Mouse (Mus musculus): ENCODE measurements around the gene Prpf4. TPM values are rescaled to one million over a fixed set of nuclear protein-coding genes. Genes with fewer than 3 reads are reported as not detected.

The Prpf4 gene
- polyA plus RNA-seq, 1 experiment from 2014 or later = 31.9 TPM

DNA sequence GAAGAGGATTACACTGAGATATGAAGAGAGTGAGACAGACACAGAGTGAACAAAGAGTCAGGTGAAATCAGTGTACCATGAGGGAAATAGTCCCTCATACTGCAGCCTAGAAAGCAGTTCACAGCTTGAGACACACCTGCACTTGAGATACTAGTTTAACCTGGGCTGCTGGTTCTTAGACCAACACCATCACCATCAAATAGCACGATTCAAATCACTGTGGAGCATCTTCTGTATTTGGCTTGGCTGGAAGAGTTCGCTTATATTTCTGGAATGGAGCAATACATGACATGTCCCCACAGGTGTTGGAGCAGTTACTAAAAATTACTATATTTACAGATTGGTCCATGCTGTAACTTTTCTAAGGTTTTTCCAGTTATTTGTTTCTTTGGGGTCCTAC lies 32.5 kb upstream of the Prpf4 start:
- Histone ChIP-seq H3K4me1 (ENCODE audit: control insufficient read depth, insufficient read depth, low read length) (no peaks in the 10 kb centered on the region), H3K9me3 (replicated peaks; ENCODE audit: control insufficient read depth, low read length) (no peaks in the 10 kb centered on the region), H3K4me3 (ENCODE audit: low read depth, low read length) (no peak overlapping the region), H3K27ac (replicated peaks; ENCODE audit: low read depth, low read length) (no peak overlapping the region), H3K36me3 (replicated peaks; ENCODE audit: control insufficient read depth, insufficient read depth, low read depth, low read length) (no peaks in the 10 kb centered on the region), H3K9ac (replicated peaks; ENCODE audit: low read length) (no peak overlapping the region), H3K27me3 (ENCODE audit: control insufficient read depth, insufficient read depth, low read length) (no peaks in the 10 kb centered on the region), H3K4me2 (ENCODE audit: low read depth, low read length) (no peak overlapping the region)
- 86% methylated on average over 2 of the region's 2 CpGs for WGBS
- DNase-seq (ENCODE audit: low spot score) = no peak
- ATAC-seq (replicated peaks; ENCODE audit: insufficient number of reproducible peaks, low FRiP score, low TSS enrichment, low read depth) = no peak

DNA sequence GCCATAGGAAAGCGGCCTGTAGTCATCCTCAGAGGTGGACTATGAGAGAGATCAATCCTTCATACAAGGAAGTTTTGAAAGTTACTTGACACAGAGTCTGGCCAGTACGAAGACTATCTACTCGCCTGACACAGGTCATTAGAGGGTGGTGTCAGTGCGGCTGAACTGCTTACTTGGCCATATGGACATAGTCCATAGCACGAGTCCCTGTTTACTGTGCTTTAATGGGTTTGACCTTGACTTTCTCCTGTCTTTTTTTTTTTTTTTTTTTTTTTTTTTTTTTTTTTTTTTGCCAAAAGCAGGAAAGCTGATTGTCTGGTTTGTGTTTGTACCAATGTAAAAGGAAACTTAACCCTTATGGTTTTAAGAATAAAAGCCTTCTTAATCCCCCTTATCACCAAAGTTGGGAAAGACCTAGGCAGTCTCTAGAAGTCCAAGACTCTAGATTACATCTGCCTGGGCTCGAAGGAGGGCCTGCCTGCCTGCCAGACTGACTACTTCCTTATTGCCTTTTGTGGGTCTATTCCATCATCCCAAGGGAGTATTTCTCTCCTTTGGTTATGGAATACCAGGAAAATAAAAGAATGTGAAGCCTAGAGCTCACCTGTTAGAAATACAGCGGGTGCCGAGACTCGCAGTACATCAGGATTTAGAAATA lies 28.7 kb upstream of the Prpf4 start:
- no peaks in the 10 kb centered on the region for H3K36me3 ChIP-seq (replicated peaks; ENCODE audit: control insufficient read depth, insufficient read depth, low read depth, low read length)
- 85% methylated on average over 9 of the region's 9 CpGs for WGBS
- no peak for ATAC-seq (replicated peaks; ENCODE audit: insufficient number of reproducible peaks, low FRiP score, low TSS enrichment, low read depth)
- no peaks in the 10 kb centered on the region for H3K9me3 ChIP-seq (replicated peaks; ENCODE audit: control insufficient read depth, low read length)
- H3K4me2 ChIP-seq (ENCODE audit: low read depth, low read length) = no peak overlapping the region
- no peaks in the 10 kb centered on the region for H3K27me3 ChIP-seq (ENCODE audit: control insufficient read depth, insufficient read depth, low read length)
- no peaks in the 10 kb centered on the region for H3K4me1 ChIP-seq (ENCODE audit: control insufficient read depth, insufficient read depth, low read length)
- H3K9ac ChIP-seq (replicated peaks; ENCODE audit: low read length) = no peak overlapping the region
- H3K27ac ChIP-seq (replicated peaks; ENCODE audit: low read depth, low read length) = no peak overlapping the region
- no peak overlapping the region for H3K4me3 ChIP-seq (ENCODE audit: low read depth, low read length)
- no peak for DNase-seq (ENCODE audit: low spot score)

DNA sequence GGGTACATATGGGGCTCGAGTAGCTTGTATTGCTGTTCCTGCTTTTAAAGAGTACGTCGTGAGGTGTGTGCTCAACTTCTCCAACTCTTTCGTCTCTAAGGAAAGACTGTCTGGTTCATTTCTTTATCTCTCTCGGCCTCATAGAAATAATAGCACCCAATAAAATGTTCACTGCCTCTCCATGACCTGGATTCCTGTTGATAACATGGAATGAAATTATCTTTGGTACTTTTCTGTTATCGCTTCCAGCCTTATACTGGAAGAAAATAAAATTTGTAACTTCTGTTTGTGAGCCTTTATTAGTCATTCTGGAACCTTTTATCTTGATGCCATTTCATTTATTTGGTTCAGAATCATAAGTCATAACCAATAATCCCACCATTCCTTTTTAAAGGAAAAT lies 25.4 kb upstream of the Prpf4 start:
- H3K4me2 ChIP-seq (ENCODE audit: low read depth, low read length) = no peak overlapping the region
- ATAC-seq (replicated peaks; ENCODE audit: insufficient number of reproducible peaks, low FRiP score, low TSS enrichment, low read depth) (no peak), DNase-seq (ENCODE audit: low spot score) (no peak)
- no peaks in the 10 kb centered on the region for H3K4me1 ChIP-seq (ENCODE audit: control insufficient read depth, insufficient read depth, low read length)
- H3K27me3 ChIP-seq (ENCODE audit: control insufficient read depth, insufficient read depth, low read length) = no peaks in the 10 kb centered on the region
- H3K4me3 ChIP-seq (ENCODE audit: low read depth, low read length) = no peak overlapping the region
- no peak overlapping the region for H3K27ac ChIP-seq (replicated peaks; ENCODE audit: low read depth, low read length)
- no peaks in the 10 kb centered on the region for H3K9me3 ChIP-seq (replicated peaks; ENCODE audit: control insufficient read depth, low read length)
- WGBS = 93% methylated on average over 6 of the region's 6 CpGs
- no peak overlapping the region for H3K9ac ChIP-seq (replicated peaks; ENCODE audit: low read length)
- no peaks in the 10 kb centered on the region for H3K36me3 ChIP-seq (replicated peaks; ENCODE audit: control insufficient read depth, insufficient read depth, low read depth, low read length)

DNA sequence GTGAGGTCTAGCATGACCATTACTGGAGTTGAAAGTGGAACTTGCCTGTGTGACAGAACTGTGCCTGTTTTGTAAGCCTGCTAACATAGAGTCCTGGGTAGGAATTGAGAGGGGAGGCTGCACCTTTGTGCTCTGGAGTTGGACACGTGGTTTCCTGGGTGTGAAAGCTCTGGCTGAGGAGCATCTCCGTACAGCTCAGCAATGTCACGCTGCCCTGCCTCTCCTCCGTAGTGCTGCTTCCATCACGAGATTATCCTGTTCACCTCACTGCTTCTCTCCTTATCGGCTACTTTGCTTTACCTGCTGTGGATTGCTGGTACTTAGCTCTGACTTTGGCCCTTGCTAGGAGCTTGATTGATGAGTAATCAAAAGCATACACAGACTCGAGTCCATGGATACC lies 24.8 kb upstream of the Prpf4 start:
- Histone ChIP-seq H3K9ac (replicated peaks; ENCODE audit: low read length) (no peak overlapping the region), H3K27ac (replicated peaks; ENCODE audit: low read depth, low read length) (no peak overlapping the region), H3K27me3 (ENCODE audit: control insufficient read depth, insufficient read depth, low read length) (no peaks in the 10 kb centered on the region), H3K9me3 (replicated peaks; ENCODE audit: control insufficient read depth, low read length) (no peaks in the 10 kb centered on the region), H3K36me3 (replicated peaks; ENCODE audit: control insufficient read depth, insufficient read depth, low read depth, low read length) (no peaks in the 10 kb centered on the region), H3K4me1 (ENCODE audit: control insufficient read depth, insufficient read depth, low read length) (no peaks in the 10 kb centered on the region), H3K4me3 (ENCODE audit: low read depth, low read length) (no peak overlapping the region), H3K4me2 (ENCODE audit: low read depth, low read length) (no peak overlapping the region)
- ATAC-seq (replicated peaks; ENCODE audit: insufficient number of reproducible peaks, low FRiP score, low TSS enrichment, low read depth) = no peak
- no peak for DNase-seq (ENCODE audit: low spot score)
- WGBS = 85% methylated on average over 7 of the region's 7 CpGs

DNA sequence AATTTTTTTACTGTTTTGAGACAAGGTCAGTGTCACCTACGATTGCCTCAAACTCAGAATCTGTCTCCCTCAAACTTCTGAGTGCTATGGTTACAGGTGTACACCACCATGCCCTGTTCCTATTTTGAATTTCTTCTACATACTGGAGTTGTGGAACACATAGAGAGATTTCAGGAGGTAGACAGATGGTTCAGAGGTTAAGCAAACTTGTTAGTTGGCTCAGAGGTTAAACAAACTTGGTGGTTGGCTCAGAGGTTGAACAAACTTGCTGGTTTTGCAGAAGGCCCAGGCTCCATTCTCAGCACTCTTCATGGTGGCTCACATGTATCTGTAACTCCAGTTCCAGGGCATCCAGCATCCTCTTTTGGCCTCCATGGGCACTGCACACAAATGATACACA lies 24.4 kb upstream of the Prpf4 start:
- Histone ChIP-seq H3K4me3 (ENCODE audit: low read depth, low read length) (no peak overlapping the region), H3K4me1 (ENCODE audit: control insufficient read depth, insufficient read depth, low read length) (no peaks in the 10 kb centered on the region), H3K4me2 (ENCODE audit: low read depth, low read length) (no peak overlapping the region), H3K27me3 (ENCODE audit: control insufficient read depth, insufficient read depth, low read length) (no peaks in the 10 kb centered on the region), H3K36me3 (replicated peaks; ENCODE audit: control insufficient read depth, insufficient read depth, low read depth, low read length) (no peaks in the 10 kb centered on the region), H3K27ac (replicated peaks; ENCODE audit: low read depth, low read length) (no peak overlapping the region), H3K9ac (replicated peaks; ENCODE audit: low read length) (no peak overlapping the region), H3K9me3 (replicated peaks; ENCODE audit: control insufficient read depth, low read length) (no peaks in the 10 kb centered on the region)
- DNase-seq (ENCODE audit: low spot score) (no peak), ATAC-seq (replicated peaks; ENCODE audit: insufficient number of reproducible peaks, low FRiP score, low TSS enrichment, low read depth) (no peak)
- WGBS = 88% methylated on average over 1 of the region's 1 CpGs

DNA sequence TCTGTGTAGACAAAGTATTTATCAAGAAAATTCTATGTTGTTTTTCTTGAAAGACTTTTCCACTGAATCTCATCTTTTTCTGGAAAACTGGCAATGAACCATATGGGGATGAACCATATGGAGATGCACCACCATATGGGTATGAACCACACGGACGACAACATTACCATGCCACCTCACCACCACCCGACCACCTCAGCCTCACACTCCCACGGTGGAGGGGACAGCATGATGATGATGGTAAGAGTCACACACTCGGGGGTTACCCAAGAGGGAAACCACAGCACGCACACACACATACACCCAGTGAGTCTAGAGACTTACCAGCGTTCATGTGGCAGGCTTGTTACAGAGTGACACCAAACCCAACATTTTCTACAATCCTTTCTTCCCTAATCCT lies 23.2 kb upstream of the Prpf4 start:
- no peak overlapping the region for H3K27ac ChIP-seq (replicated peaks; ENCODE audit: low read depth, low read length)
- H3K27me3 ChIP-seq (ENCODE audit: control insufficient read depth, insufficient read depth, low read length) = no peaks in the 10 kb centered on the region
- no peaks in the 10 kb centered on the region for H3K9me3 ChIP-seq (replicated peaks; ENCODE audit: control insufficient read depth, low read length)
- no peak overlapping the region for H3K4me3 ChIP-seq (ENCODE audit: low read depth, low read length)
- WGBS = 94% methylated on average over 7 of the region's 7 CpGs
- no peaks in the 10 kb centered on the region for H3K4me1 ChIP-seq (ENCODE audit: control insufficient read depth, insufficient read depth, low read length)
- no peak overlapping the region for H3K4me2 ChIP-seq (ENCODE audit: low read depth, low read length)
- no peaks in the 10 kb centered on the region for H3K36me3 ChIP-seq (replicated peaks; ENCODE audit: control insufficient read depth, insufficient read depth, low read depth, low read length)
- H3K9ac ChIP-seq (replicated peaks; ENCODE audit: low read length) = no peak overlapping the region
- ATAC-seq (replicated peaks; ENCODE audit: insufficient number of reproducible peaks, low FRiP score, low TSS enrichment, low read depth) = no peak
- no peak for DNase-seq (ENCODE audit: low spot score)

DNA sequence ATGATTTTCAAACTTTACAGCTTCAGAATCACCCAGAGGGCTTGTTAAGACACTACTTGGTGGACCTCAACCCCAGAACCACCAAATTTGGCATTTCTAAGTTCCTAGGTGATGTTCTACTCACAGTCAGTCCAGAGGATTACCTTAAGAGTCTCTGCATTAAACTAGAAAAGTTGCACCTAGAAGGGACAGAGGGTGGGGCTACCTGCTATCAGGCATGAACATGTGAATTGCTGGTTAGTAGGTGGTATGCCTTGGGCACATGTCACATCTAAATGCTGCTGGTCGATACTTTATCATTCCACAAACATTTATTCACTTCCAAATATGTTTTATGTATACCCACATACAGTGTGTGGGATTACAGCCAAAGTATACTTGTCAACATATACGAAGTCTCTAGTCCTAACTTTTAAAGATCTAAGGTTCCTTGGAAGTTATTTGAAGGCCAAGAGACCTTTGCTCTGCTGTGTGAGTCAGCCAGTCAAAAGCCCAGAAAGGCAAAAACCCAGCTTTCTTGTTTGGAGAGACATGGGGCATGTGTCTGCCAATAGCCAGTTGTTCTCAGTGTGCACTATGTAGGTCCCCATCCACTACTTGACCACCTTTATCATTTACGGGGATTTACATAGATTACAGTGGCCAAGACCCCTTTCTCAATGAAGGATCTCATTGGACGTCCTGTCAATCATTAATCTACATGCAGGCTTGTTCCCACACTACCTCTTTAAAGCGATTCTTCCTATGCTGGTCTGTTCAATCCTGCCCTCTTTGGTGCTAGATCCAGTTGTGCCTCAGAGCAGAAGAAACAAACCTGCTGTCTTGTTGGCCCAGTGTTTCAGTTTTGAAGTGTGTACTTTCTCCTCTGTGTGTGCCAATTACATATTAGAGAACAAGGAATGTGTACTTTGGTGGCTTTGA lies 18.7 kb upstream of the Prpf4 start:
- no peaks in the 10 kb centered on the region for H3K36me3 ChIP-seq (replicated peaks; ENCODE audit: control insufficient read depth, insufficient read depth, low read depth, low read length)
- 89% methylated on average over 5 of the region's 5 CpGs for WGBS
- DNase-seq (ENCODE audit: low spot score) = no peak

DNA sequence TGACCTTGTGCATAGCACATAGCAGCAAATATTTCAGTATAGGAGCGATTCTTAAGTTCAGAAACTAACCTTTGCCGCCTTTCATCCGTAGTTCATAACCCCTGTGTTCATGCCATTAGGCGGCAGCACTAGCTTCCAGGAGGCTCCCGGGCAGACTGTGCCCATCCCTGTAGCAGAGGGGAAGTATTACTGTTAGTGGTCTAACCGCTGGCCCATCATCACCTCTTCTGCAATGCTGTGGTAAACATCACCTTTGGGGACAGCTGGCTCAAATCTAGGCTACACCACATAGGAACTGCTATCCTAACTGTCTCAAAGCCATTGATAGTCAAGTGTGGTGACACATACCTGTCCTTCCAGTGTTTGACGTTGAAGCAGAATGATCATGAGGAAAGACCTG lies 16.7 kb upstream of the Prpf4 start:
- Histone ChIP-seq H3K4me2 (ENCODE audit: low read depth, low read length) (no peak overlapping the region), H3K27ac (replicated peaks; ENCODE audit: low read depth, low read length) (no peak overlapping the region), H3K4me3 (ENCODE audit: low read depth, low read length) (no peak overlapping the region), H3K9ac (replicated peaks; ENCODE audit: low read length) (no peak overlapping the region), H3K9me3 (replicated peaks; ENCODE audit: control insufficient read depth, low read length) (no peaks in the 10 kb centered on the region), H3K4me1 (ENCODE audit: control insufficient read depth, insufficient read depth, low read length) (no peaks in the 10 kb centered on the region), H3K27me3 (ENCODE audit: control insufficient read depth, insufficient read depth, low read length) (no peaks in the 10 kb centered on the region), H3K36me3 (replicated peaks; ENCODE audit: control insufficient read depth, insufficient read depth, low read depth, low read length) (peaks cover 4% of the 10 kb centered on the region)
- ATAC-seq (replicated peaks; ENCODE audit: insufficient number of reproducible peaks, low FRiP score, low TSS enrichment, low read depth) (no peak), DNase-seq (ENCODE audit: low spot score) (no peak)
- 85% methylated on average over 7 of the region's 7 CpGs for WGBS

More for the DNA sequence above, 18.7 kb upstream of the Prpf4 start:
- ATAC-seq (replicated peaks; ENCODE audit: insufficient number of reproducible peaks, low FRiP score, low TSS enrichment, low read depth) = no peak
- H3K4me2 ChIP-seq (ENCODE audit: low read depth, low read length) = no peak overlapping the region
- no peaks in the 10 kb centered on the region for H3K4me1 ChIP-seq (ENCODE audit: control insufficient read depth, insufficient read depth, low read length)
- no peaks in the 10 kb centered on the region for H3K9me3 ChIP-seq (replicated peaks; ENCODE audit: control insufficient read depth, low read length)
- H3K27me3 ChIP-seq (ENCODE audit: control insufficient read depth, insufficient read depth, low read length) = no peaks in the 10 kb centered on the region
- no peak overlapping the region for H3K27ac ChIP-seq (replicated peaks; ENCODE audit: low read depth, low read length)
- no peak overlapping the region for H3K4me3 ChIP-seq (ENCODE audit: low read depth, low read length)
- no peak overlapping the region for H3K9ac ChIP-seq (replicated peaks; ENCODE audit: low read length)
